Mouse (Mus musculus): ENCODE results near the gene Toporsl.

Toporsl gene

GRCm38 (mm10) chr4:52595927-52596326 lies at the start of gene Toporsl:
TSS of gene Toporsl (plus strand) at chr4:52596274.
- no peak for DNase-seq

- DNase-seq: no peak
Measured at GRCm38 (mm10) chr4:52557672-52558071, 38.4 kb upstream of the Toporsl start.

DNA sequence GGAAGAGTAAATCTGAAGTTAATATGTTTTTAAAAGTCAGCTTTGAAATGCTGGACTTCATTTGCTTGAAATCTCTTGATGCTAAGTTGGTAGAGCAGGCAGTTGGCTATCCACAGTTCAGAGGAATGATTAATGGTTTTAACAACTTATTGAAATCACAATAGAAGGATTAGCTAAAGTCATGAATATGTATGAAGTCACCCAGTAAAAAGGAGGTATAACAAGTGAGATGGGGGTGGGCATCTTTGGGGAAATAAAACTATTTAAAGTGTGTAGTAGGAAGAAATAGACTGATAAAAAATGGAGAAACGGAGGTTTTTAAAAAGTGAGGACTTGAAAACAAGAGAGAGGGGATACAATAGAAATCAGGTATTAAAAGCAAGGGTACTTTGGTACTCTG lies 38.0 kb upstream of the Toporsl start:
- no peak for DNase-seq

DNA sequence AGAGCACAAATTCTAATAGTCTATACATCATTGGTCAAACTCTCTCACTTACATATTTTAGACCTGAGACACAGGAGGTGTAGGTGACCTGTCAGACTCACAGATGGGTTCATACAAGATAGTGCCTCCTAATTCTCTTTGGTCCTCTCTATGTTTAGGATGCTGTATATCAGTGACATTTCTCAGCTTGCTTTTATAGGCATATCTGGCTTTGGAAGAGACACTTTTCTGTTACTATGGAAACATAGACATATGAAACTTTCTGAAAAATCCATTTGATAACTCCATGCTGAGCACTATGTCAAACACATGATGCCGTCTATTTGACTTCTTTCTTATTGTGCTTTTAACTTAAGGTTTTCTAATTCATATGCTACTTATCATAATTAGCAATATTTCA lies 32.2 kb upstream of the Toporsl start:
- no peak for DNase-seq

DNA sequence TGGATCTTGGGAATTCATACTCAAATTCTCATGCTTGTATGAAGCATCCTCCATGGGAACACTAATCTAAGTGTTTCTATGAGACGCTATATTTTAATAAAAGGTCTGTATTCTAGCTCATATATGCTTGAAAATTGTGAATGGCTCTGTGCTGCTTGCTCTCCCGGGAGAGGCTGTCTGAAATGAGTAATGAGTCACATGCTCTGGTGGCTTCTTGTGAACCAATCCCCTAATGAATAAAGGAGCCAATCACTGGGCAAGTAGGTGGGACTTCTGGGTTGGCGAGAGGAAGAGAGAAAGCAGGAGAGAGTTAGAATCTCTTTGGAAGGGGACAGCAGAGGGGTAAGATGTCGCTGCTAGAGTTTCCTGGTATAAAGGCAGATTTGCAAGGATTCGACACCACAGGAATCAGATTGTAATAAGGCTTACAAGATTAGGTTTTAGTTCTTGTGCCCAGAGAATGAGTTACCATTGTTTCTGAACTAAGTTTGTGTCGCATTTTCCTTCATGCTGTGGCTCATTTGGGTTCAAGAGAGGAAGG lies 9.8 kb upstream of the Toporsl start:
- DNase-seq: no peak

DNA sequence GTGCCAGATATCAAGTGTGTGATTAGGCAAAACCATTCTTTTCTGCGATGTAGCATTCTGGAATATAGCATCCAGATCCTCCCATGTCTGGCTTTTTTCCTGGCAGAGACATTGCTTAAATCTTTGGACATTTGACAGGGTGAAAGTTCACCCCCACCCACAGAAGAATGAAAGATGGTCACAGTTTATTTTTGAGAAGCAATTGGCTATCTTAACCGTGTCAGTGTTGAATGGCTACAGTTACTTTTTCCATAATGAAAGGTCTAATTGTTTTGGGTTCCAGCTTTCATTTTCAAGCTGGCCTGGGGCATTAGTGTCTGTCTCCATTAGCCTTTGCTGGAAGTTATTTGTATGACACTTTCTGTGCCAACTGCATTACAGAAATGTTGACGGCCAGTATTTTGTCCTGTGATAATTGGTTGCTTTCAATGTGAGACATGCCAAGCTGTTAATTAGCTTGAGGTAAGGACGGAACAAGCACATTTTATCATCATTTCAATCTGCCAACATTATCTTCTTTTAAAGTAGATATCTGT lies 2.2 kb upstream of the Toporsl start:
- DNase-seq: no peak

DNA sequence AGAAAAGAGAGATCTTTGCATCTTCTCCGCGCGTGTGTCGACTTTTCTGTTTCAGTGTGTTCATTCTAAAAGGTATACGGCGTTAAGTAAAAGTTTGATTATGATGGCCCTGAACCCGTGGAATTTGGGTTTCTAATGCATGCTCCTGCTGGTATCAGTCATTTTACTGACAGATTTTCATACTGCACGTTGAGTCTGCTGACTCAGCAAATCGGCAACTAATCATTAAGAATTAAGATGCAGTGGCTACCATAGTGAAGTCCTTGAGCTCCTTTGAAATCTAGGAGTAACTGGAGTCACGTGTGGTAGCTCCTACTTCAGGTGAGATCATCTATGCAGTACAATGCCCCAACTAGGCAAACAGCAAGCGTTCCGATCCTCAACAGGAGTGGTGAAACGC lies 1.4 kb upstream of the Toporsl start:
- no peak for DNase-seq

GRCm38 (mm10) chr4:52598180-52598881 lies 2.3 kb downstream of the Toporsl start:
- DNase-seq: no peak

GRCm38 (mm10) chr4:52606923-52607322 lies 10.8 kb downstream of the Toporsl start:
- no peak for DNase-seq

GRCm38 (mm10) chr4:52634986-52635385 lies 38.9 kb downstream of the Toporsl start:
- DNase-seq: no peak

DNA sequence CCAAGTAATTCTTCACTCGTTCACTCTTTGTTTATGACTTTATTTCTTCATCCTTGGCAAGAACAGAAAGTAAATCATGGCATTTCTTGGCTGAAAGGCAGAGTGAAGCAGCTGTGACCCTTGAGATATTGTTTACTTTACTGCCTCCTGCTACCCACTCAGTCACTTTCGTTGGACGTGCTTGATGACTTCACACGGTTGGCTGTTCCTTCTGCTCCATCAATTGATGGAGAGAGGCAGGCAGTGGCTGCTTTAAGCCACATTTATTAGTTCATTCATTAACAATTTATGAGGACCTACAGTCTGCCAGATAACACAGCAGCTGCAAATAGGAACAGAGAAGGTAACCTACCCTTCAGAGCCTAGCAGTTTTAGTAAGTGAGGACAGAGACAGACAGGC lies 51.7 kb downstream of the Toporsl start:
- DNase-seq: no peak

DNA sequence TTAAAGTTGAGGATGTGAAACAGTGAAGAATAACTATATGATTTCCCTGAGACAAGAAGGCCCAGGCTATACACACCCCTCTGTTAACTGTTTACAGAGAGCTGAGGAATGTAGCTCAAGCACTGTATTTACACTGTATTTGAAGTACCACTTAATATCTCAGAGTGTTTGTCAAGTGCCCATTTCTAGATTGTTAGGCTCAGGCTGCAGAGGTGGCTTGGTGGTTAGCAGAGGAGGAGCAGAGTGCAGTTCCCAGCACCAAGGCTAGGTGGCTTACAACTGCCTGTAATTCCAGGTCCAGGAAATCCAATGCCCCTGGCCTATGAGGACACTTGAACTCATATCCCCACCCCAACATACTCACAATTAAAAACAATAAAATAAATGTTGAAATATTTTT lies 63.6 kb downstream of the Toporsl start:
- DNase-seq: no peak

DNA sequence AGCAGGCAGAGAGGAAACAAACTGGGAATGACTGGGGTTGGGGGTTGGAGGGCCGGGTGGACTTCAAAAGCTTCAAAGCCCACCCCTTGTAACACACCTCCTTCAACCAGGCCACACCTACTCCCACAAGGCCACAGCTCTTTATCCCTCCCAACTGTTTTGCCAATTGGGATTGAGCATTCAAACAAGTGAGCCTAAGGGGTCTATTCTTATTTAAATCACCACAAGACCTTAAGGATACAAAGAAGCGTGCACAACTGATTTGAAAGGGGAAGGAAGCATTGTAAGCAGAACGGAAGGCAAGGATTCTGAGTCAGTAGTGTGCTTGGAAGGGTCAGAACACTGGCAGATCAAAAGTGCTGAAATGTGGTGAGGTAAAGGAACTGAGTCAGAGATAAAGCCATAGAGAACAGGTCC lies 64.6 kb downstream of the Toporsl start:
- no peak for DNase-seq

- no peak for DNase-seq
Measured at GRCm38 (mm10) chr4:52661311-52661710, 65.2 kb downstream of the Toporsl start.
